Mouse (Mus musculus) stomach, embryonic 16.5 days (tissue): ENCODE results near the gene Cntnap2. TPM values are rescaled to one million over a fixed set of nuclear protein-coding genes. Genes with fewer than 3 reads are reported as not detected.

Source experiments
- ATAC-seq: fragments of 200-750 bp; cut with Nextera tagmentation; 2 replicates; pipeline ENCODE4 v1.8.0; 2017; ENCODE audit warnings: moderate number of reproducible peaks, moderate TSS enrichment; ENCODE audit not compliant: insufficient read depth, low FRiP score
- H3K27ac ChIP-seq: fragments of 300-500 bp; sonication (generic); 2 replicates; pipeline ENCODE4 v1.5.1; 2014; ENCODE audit warnings: low read length
- H3K27me3 ChIP-seq: fragments of 300-500 bp; sonication (generic); 2 replicates; pipeline ENCODE4 v1.6.1; 2014; ENCODE audit warnings: low read length, control low read depth, mixed read lengths; ENCODE audit not compliant: control insufficient read depth, insufficient read depth
- H3K36me3 ChIP-seq: fragments of 300-500 bp; sonication (generic); 2 replicates; pipeline ENCODE4 v1.6.1; 2014; ENCODE audit warnings: low read length; ENCODE audit not compliant: control insufficient read depth, insufficient read depth
- H3K4me1 ChIP-seq: fragments of 300-500 bp; sonication (generic); 2 replicates; pipeline ENCODE4 v1.6.1; 2014; ENCODE audit warnings: low read length, control low read depth, mixed read lengths; ENCODE audit not compliant: control insufficient read depth, insufficient read depth
- H3K4me2 ChIP-seq: fragments of 300-500 bp; sonication (generic); 2 replicates; pipeline ENCODE4 v1.6.1; 2014; ENCODE audit warnings: low read depth, low read length, mixed read lengths
- H3K4me3 ChIP-seq: fragments of 300-500 bp; sonication (generic); replicated peaks from 2 replicates; pipeline ENCODE4 v1.5.1; 2014; ENCODE audit warnings: mild to moderate bottlenecking, low read length
- H3K9ac ChIP-seq: fragments of 300-500 bp; sonication (generic); 2 replicates; pipeline ENCODE4 v1.6.1; 2014; ENCODE audit warnings: low read length
- H3K9me3 ChIP-seq: fragments of 300-500 bp; sonication (generic); replicated peaks from 2 replicates; pipeline ENCODE4 v1.6.1; 2016; ENCODE audit warnings: low read length, control low read depth; ENCODE audit not compliant: control insufficient read depth
- WGBS: fragments of 180-500 bp; shearing (Covaris S2); extraction: QIAGEN DNeasy Blood & Tissue Kit; methylation state at CpG from one replicate; pipeline ENCODE4 v1.1.7; 2014; 5-methylcytosine and 5-hydroxymethylcytosine counted together
- polyA plus RNA-seq: library from polyadenylated mRNA; unstranded; fragments of >200 nt; fragmentation: Nextera tagmentation; extraction: Ambion mirVana; gene quantifications from 2 replicates; pipeline ENCODE4 v1.2.1, GENCODE M21; 2015

The Cntnap2 gene
- polyA plus RNA-seq, 1 experiment from 2014 or later, result 2.1 TPM

DNA sequence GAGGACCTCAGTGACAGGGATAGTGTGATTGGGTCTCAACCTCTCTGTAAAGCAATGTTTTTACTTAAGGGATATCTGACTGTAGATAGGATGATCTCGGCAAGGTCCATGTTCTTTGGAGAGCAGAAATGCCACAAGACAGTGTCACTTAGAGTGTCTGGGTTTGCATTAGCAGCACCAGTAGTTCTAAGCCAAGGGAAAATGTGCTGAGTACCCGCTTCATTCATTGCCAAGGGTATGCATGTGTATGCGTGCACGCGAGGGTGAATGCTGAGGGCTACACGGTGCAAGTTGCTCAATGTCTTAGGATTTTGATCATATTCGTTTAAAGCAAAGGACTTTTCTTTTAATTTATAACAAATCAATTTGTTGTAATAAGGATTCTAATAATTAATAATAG, 2185.5 kb downstream of the Cntnap2 start:
- no peak overlapping the region for H3K9ac ChIP-seq
- no peaks in the 10 kb centered on the region for H3K36me3 ChIP-seq
- no peaks in the 10 kb centered on the region for H3K27me3 ChIP-seq
- H3K4me3 ChIP-seq, result peak overlapping the region; percentile 18
- WGBS, result 28% methylated on average over 7 of the region's 7 CpGs
- no peak overlapping the region for H3K27ac ChIP-seq
- 0 out of 2 replicates have a peak, but pooled peaks have one; percentile 51 for ATAC-seq
- H3K4me2 ChIP-seq, result peak overlapping the region; percentile 35; the same call in 1 of the 2 replicates
- peaks cover 9% of the 10 kb centered on the region for H3K4me1 ChIP-seq
- no peaks in the 10 kb centered on the region for H3K9me3 ChIP-seq

DNA sequence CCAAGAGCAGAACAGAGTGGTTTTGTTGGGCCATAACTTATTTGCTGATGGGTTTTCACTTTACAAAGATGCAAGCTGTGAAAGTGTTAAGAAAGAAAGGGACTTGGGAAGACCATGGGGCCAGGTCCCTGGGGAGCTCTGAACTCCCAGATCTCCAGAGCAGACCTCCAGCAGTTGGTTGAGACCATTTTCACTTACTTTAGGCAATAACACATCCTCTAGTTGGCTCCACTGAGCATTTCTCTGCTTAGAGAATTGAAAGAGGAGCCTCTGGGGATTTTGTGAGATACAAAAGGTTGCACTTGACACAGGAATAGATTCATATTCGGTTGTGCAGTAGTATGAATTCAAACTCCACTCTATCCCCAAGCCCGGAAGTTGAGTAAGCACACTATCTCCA, 2196.1 kb downstream of the Cntnap2 start:
- 81% methylated on average over 2 of the region's 2 CpGs for WGBS
- no peak overlapping the region for H3K4me3 ChIP-seq
- no peak for ATAC-seq
- H3K9ac ChIP-seq, result no peak overlapping the region
- H3K27me3 ChIP-seq, result no peaks in the 10 kb centered on the region
- no peaks in the 10 kb centered on the region for H3K36me3 ChIP-seq
- H3K9me3 ChIP-seq, result no peaks in the 10 kb centered on the region
- no peaks in the 10 kb centered on the region for H3K4me1 ChIP-seq
- no peak overlapping the region for H3K4me2 ChIP-seq
- H3K27ac ChIP-seq, result no peak overlapping the region

DNA sequence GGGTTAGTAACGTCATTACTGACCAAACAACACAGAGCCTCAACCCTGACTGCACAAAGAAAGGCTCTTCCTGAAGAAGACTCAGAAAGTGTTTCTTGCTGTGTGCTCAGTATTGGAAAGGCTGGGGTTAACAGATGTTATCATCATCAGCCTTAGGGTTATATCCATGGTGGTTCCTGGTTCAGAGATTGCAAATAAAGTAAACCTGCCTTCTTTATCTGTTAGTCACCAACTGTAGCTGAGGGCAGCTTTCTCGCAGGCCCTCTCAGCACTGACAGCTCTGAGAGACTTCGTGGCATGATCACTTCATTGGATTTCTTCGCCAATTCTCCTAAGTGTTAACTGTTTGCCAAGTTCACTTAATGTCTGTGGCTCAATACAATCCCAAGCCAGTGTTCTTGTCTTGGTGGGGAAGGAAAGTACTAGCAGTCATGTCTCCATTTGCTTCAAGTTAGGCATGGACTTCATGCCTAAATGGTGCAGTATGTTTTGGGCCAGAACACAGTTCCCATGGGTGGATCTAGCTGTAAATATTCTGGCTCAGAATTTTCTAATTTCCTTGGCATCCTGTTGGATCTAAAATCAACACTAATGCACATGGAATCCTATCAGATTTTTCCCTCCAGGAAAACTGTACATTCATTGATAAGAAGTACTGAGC, 2197.2 kb downstream of the Cntnap2 start:
- no peak for ATAC-seq

DNA sequence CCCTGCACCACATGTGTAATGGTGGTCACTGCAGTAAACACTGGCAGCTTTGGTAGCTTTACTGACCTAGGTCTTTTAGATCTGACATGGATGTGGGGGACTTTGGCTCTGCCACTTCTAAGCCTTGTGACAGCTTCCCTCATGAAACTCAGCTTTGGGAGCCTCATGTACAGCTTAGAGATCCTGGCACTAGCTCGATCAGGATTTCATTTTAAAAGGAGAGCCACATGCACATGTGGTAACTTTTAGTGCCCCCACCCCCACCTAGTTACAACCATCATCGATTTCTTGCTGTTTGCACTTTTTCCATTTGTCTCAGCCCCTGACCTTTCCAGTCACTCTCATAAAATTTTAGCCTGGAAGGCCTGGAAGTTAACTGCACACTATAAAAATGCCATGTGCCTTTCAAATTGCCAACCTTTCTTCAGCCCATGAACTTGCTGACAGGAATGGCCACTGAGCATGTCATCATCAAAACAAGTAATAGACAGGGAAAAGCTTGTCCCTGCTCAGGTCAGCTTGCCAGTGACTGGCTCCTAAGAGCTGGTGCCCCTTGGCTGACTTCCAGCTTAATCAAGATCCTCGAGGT, 2197.9 kb downstream of the Cntnap2 start:
- H3K9ac ChIP-seq, result no peak overlapping the region
- no peak overlapping the region for H3K4me3 ChIP-seq
- no peaks in the 10 kb centered on the region for H3K36me3 ChIP-seq
- ATAC-seq, result no peak
- no peak overlapping the region for H3K27ac ChIP-seq
- H3K27me3 ChIP-seq, result no peaks in the 10 kb centered on the region
- no peak overlapping the region for H3K4me2 ChIP-seq
- H3K4me1 ChIP-seq, result no peaks in the 10 kb centered on the region
- no peaks in the 10 kb centered on the region for H3K9me3 ChIP-seq
- WGBS, result 40% methylated on average over 3 of the region's 3 CpGs

More for the DNA sequence above, 2197.2 kb downstream of the Cntnap2 start:
- no peaks in the 10 kb centered on the region for H3K4me1 ChIP-seq
- H3K4me3 ChIP-seq, result no peak overlapping the region
- no peak overlapping the region for H3K4me2 ChIP-seq
- no peaks in the 10 kb centered on the region for H3K36me3 ChIP-seq
- no peaks in the 10 kb centered on the region for H3K9me3 ChIP-seq
- no peak overlapping the region for H3K27ac ChIP-seq
- WGBS, result 66% methylated on average over 4 of the region's 4 CpGs
- no peak overlapping the region for H3K9ac ChIP-seq
- no peaks in the 10 kb centered on the region for H3K27me3 ChIP-seq

DNA sequence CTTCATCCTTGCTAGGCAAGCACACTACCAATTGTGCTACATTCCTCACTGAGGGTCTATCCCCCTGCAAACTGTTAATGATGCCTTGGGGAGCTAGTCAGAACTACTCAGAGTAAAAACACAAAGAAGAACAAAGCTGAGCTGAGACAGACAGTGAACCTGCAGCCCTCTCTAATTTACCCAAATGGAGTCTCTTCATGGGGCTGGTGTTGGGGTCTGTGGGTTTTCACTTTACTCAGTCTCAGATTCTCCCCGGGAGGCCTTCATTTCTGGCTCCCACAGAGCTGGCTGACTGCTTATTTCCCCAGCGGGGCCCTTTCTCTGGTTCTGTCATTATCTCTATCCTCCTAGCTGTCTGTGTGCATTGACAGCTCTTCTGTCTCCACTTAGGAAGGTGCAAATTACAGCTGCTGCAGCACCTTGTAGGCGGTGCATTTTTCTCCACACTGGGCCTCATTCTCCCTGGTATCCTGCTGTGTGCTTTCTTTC, 2200.5 kb downstream of the Cntnap2 start:
- Histone ChIP-seq H3K9ac (no peak overlapping the region), H3K36me3 (no peaks in the 10 kb centered on the region), H3K9me3 (no peaks in the 10 kb centered on the region), H3K27ac (no peak overlapping the region), H3K4me3 (no peak overlapping the region), H3K4me2 (no peak overlapping the region), H3K27me3 (no peaks in the 10 kb centered on the region), H3K4me1 (no peaks in the 10 kb centered on the region)
- no peak for ATAC-seq
- WGBS, result 43% methylated on average over 3 of the region's 3 CpGs

DNA sequence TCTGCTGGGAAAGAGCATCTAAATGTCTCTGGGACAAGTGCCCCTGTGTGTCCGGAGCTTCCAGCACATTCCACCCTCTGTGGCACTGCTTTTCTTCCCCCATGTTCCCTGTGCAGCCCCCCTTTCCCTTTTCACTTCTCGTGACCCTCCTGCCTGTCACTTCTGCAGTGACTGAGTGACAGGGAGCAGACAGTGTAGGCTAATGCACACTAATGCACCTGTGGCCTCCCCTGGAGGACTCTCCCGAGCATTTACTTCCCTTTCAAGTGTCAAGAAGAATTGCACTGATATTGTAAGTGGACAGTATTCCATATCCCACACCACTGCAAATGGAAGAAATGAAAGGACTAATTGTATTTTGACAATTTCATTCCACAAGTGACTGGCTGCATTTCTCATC, 2208.1 kb downstream of the Cntnap2 start:
- no peaks in the 10 kb centered on the region for H3K4me1 ChIP-seq
- H3K9me3 ChIP-seq, result no peaks in the 10 kb centered on the region
- H3K27ac ChIP-seq, result no peak overlapping the region
- H3K4me2 ChIP-seq, result no peak overlapping the region
- no peaks in the 10 kb centered on the region for H3K27me3 ChIP-seq
- 48% methylated on average over 3 of the region's 3 CpGs for WGBS
- H3K4me3 ChIP-seq, result no peak overlapping the region
- no peak overlapping the region for H3K9ac ChIP-seq
- no peaks in the 10 kb centered on the region for H3K36me3 ChIP-seq
- no peak for ATAC-seq

DNA sequence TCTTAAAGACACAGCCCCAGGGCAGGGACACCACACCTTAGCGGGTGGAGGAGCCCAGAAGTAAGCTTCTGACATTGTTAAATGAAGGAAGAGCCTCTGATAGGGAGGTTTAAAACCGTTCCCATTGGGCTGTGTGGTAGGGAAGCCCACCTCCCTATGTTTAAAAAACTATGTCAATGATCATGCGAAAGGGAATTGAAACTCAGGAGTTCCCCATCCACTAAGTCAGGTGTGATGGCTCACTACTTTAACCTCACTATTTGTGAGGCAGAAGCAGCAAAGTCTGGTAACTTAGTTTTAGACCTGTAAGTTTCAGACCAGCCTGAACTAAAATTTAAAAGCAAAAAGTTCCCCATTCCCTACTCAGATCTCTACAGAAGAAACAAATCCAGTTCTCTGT, 2210.3 kb downstream of the Cntnap2 start:
- H3K4me1 ChIP-seq, result no peaks in the 10 kb centered on the region
- H3K4me3 ChIP-seq, result no peak overlapping the region
- no peak overlapping the region for H3K9ac ChIP-seq
- H3K4me2 ChIP-seq, result no peak overlapping the region
- no peak for ATAC-seq
- 76% methylated on average over 3 of the region's 3 CpGs for WGBS
- no peaks in the 10 kb centered on the region for H3K9me3 ChIP-seq
- no peaks in the 10 kb centered on the region for H3K27me3 ChIP-seq
- no peak overlapping the region for H3K27ac ChIP-seq
- no peaks in the 10 kb centered on the region for H3K36me3 ChIP-seq

DNA sequence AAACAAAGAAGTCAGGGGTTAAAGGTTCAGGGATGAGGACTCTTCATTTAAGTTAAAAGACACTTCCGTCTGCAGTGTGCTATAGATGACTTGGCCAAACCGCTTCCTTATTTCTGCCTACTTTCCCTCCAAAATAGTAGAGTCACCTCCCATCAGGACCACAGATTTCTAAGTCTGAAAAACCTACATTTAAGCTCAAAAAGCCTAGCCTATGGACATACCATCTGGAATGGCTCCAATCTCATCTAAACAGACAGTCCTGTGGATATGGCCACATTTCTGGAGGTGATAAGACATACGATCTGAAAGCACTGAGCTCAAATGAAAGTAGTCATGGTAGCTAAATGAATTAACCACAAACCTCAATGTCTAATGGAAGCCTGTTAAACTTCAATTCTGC, 2212.4 kb downstream of the Cntnap2 start:
- no peaks in the 10 kb centered on the region for H3K4me1 ChIP-seq
- H3K9me3 ChIP-seq, result no peaks in the 10 kb centered on the region
- no peak overlapping the region for H3K27ac ChIP-seq
- ATAC-seq, result no peak
- no peak overlapping the region for H3K9ac ChIP-seq
- no peak overlapping the region for H3K4me3 ChIP-seq
- no peaks in the 10 kb centered on the region for H3K27me3 ChIP-seq
- no peaks in the 10 kb centered on the region for H3K36me3 ChIP-seq
- WGBS, result 81% methylated on average over 3 of the region's 3 CpGs
- H3K4me2 ChIP-seq, result no peak overlapping the region

DNA sequence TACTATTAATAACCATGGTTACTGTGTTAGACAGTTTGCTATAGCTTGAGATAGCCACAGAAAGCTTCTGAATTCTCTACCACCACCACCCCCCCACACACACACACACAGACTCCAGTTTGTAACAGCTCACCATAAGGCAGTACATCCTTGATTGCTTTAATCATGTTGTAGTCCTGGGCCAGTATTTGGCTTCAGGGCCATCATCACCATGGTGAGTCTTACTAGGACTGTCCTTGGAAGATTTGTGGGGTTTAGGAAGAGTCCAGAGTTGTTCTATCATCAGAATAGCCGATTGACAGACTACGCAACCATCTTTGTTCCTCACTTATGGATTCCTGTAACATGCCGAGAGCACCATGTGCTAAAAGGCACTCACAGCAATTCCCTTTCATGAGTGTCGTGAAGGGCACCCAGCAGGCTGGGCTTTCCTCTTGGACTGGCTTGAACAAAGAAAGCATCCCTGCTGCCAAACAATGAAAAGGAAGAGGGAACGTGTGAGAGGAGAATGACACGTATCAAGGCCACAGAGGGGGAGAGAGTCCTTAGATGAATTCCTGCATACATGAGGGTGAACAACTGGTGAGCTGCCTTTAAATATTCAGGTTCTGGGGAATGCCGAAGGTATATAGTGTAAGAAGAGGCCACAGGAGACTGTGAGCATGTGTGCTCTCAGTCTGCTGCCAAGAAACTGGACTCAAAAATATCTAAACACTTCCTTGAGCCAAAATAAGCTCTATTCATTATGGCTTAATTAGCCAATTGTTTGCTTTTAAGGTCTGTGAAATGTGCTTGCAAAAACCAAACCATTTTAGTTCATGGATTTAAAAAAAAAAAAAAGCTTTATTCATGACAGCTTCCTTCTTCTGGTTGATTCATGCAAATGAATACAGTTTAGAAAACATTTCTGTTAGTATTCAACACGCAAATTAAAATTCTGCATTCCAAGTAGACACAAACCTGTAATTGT, 2213.7 kb downstream of the Cntnap2 start:
- Histone ChIP-seq H3K27me3 (no peaks in the 10 kb centered on the region), H3K4me1 (no peaks in the 10 kb centered on the region), H3K36me3 (no peaks in the 10 kb centered on the region), H3K9me3 (no peaks in the 10 kb centered on the region), H3K9ac (no peak overlapping the region), H3K4me2 (no peak overlapping the region), H3K4me3 (no peak overlapping the region), H3K27ac (no peak overlapping the region)
- 75% methylated on average over 8 of the region's 8 CpGs for WGBS
- ATAC-seq, result no peak
